Mouse (Mus musculus) CD4-positive, CD25-positive, alpha-beta regulatory T cell, adult 2 months (primary cell): Measurements from ENCODE around the gene Phactr2.

Experiments
- DNase-seq: peaks from one replicate; pipeline ENCODE4 v3.0.0-alpha.2; 2012; ENCODE audit warnings: low read depth, low spot score

The Phactr2 gene

GRCm38 (mm10) chr10:13401971-13402370, 72.2 kb downstream of the Phactr2 start:
- no peak for DNase-seq

GRCm38 (mm10) chr10:13395753-13396152, 78.5 kb downstream of the Phactr2 start:
- DNase-seq: no peak

- no peak for DNase-seq
These were observed 80.2 kb downstream of the Phactr2 start for GRCm38 (mm10) chr10:13394000-13394399.

- DNase-seq: no peak
These were observed 85.9 kb downstream of the Phactr2 start for GRCm38 (mm10) chr10:13388116-13388922.

- DNase-seq: peak; percentile 10
These were observed 89.3 kb downstream of the Phactr2 start for GRCm38 (mm10) chr10:13384866-13385265.

GRCm38 (mm10) chr10:13377895-13378294, 96.3 kb downstream of the Phactr2 start:
- DNase-seq: no peak

GRCm38 (mm10) chr10:13376428-13377260, 97.6 kb downstream of the Phactr2 start:
- DNase-seq: no peak

- no peak for DNase-seq
These were observed 98.4 kb downstream of the Phactr2 start for GRCm38 (mm10) chr10:13375820-13376219.

- DNase-seq: no peak
These were observed 104.4 kb downstream of the Phactr2 start for GRCm38 (mm10) chr10:13369581-13370375.

GRCm38 (mm10) chr10:13364286-13364580, 110.0 kb downstream of the Phactr2 start:
- DNase-seq: no peak

- DNase-seq: no peak
These were observed 110.5 kb downstream of the Phactr2 start for GRCm38 (mm10) chr10:13363499-13364285.

GRCm38 (mm10) chr10:13360913-13361312, 113.3 kb downstream of the Phactr2 start:
- DNase-seq: no peak

GRCm38 (mm10) chr10:13359846-13360245, 114.4 kb downstream of the Phactr2 start:
- DNase-seq: no peak

GRCm38 (mm10) chr10:13358679-13359078, 115.5 kb downstream of the Phactr2 start:
- DNase-seq: no peak

GRCm38 (mm10) chr10:13346609-13347290, 127.5 kb downstream of the Phactr2 start:
- no peak for DNase-seq

GRCm38 (mm10) chr10:13340583-13340982, 133.6 kb downstream of the Phactr2 start:
- no peak for DNase-seq

- DNase-seq: no peak
These were observed 137.2 kb downstream of the Phactr2 start for GRCm38 (mm10) chr10:13336964-13337363.

GRCm38 (mm10) chr10:13335814-13336213, 138.4 kb downstream of the Phactr2 start:
- DNase-seq: no peak

- DNase-seq: no peak
These were observed 138.9 kb downstream of the Phactr2 start for GRCm38 (mm10) chr10:13335347-13335746.

GRCm38 (mm10) chr10:13333781-13334180, 140.4 kb downstream of the Phactr2 start:
- no peak for DNase-seq

- no peak for DNase-seq
These were observed 141.2 kb downstream of the Phactr2 start for GRCm38 (mm10) chr10:13332985-13333384.
